Mouse (Mus musculus): ENCODE data around the gene Dgkd. TPM values are rescaled to one million over a fixed set of nuclear protein-coding genes. Genes with fewer than 3 reads are reported as not detected.

Dgkd gene
- polyA plus RNA-seq, 1 experiment from 2014 or later, result 30.0 TPM

- no peaks in the 10 kb centered on the region for H3K27me3 ChIP-seq (ENCODE audit: control insufficient read depth, insufficient read depth, low read length)
- H3K9ac ChIP-seq (ENCODE audit: low read length), result no peak overlapping the region
- H3K4me3 ChIP-seq (replicated peaks; ENCODE audit: low read length), result no peak overlapping the region
- no peaks in the 10 kb centered on the region for H3K9me3 ChIP-seq (replicated peaks; ENCODE audit: control insufficient read depth, low read length)
- H3K27ac ChIP-seq (ENCODE audit: low read length), result no peak overlapping the region
- WGBS, result 94% methylated on average over 1 of the region's 1 CpGs
- no peak overlapping the region for H3K4me2 ChIP-seq (ENCODE audit: low read depth, low read length)
- peaks cover 18% of the 10 kb centered on the region for H3K36me3 ChIP-seq (ENCODE audit: control insufficient read depth, insufficient read depth, low read length)
- no peak for ATAC-seq (ENCODE audit: insufficient read depth, low FRiP score)
- no peaks in the 10 kb centered on the region for H3K4me1 ChIP-seq (ENCODE audit: control insufficient read depth, insufficient read depth, low read length)
These were observed 105.8 kb downstream of the Dgkd start for GRCm38 (mm10) chr1:87958931-87959330.

- Histone ChIP-seq H3K4me1 (ENCODE audit: control insufficient read depth, insufficient read depth, low read length) (no peaks in the 10 kb centered on the region), H3K36me3 (ENCODE audit: control insufficient read depth, insufficient read depth, low read length) (peaks cover 21% of the 10 kb centered on the region), H3K4me2 (ENCODE audit: low read depth, low read length) (no peak overlapping the region), H3K9ac (ENCODE audit: low read length) (no peak overlapping the region), H3K27ac (ENCODE audit: low read length) (no peak overlapping the region), H3K4me3 (replicated peaks; ENCODE audit: low read length) (no peak overlapping the region), H3K27me3 (ENCODE audit: control insufficient read depth, insufficient read depth, low read length) (no peaks in the 10 kb centered on the region), H3K9me3 (replicated peaks; ENCODE audit: control insufficient read depth, low read length) (no peaks in the 10 kb centered on the region)
- no peak for ATAC-seq (ENCODE audit: insufficient read depth, low FRiP score)
- 80% methylated on average over 4 of the region's 4 CpGs for WGBS
These were observed 106.4 kb downstream of the Dgkd start for GRCm38 (mm10) chr1:87959532-87959931.

GRCm38 (mm10) chr1:87959998-87960431 lies 106.9 kb downstream of the Dgkd start:
- ATAC-seq (ENCODE audit: insufficient read depth, low FRiP score), result no peak
- no peaks in the 10 kb centered on the region for H3K27me3 ChIP-seq (ENCODE audit: control insufficient read depth, insufficient read depth, low read length)
- H3K9me3 ChIP-seq (replicated peaks; ENCODE audit: control insufficient read depth, low read length), result no peaks in the 10 kb centered on the region
- WGBS, result 46% methylated on average over 4 of the region's 4 CpGs
- H3K4me2 ChIP-seq (ENCODE audit: low read depth, low read length), result no peak overlapping the region
- no peak overlapping the region for H3K9ac ChIP-seq (ENCODE audit: low read length)
- H3K36me3 ChIP-seq (ENCODE audit: control insufficient read depth, insufficient read depth, low read length), result peaks cover 19% of the 10 kb centered on the region
- H3K27ac ChIP-seq (ENCODE audit: low read length), result no peak overlapping the region
- H3K4me3 ChIP-seq (replicated peaks; ENCODE audit: low read length), result no peak overlapping the region
- H3K4me1 ChIP-seq (ENCODE audit: control insufficient read depth, insufficient read depth, low read length), result no peaks in the 10 kb centered on the region

GRCm38 (mm10) chr1:87960752-87961151 lies 107.7 kb downstream of the Dgkd start:
- Histone ChIP-seq H3K36me3 (ENCODE audit: control insufficient read depth, insufficient read depth, low read length) (peaks cover 14% of the 10 kb centered on the region), H3K27ac (ENCODE audit: low read length) (no peak overlapping the region), H3K9me3 (replicated peaks; ENCODE audit: control insufficient read depth, low read length) (no peaks in the 10 kb centered on the region), H3K4me2 (ENCODE audit: low read depth, low read length) (no peak overlapping the region), H3K4me1 (ENCODE audit: control insufficient read depth, insufficient read depth, low read length) (no peaks in the 10 kb centered on the region), H3K27me3 (ENCODE audit: control insufficient read depth, insufficient read depth, low read length) (no peaks in the 10 kb centered on the region), H3K4me3 (replicated peaks; ENCODE audit: low read length) (no peak overlapping the region), H3K9ac (ENCODE audit: low read length) (no peak overlapping the region)
- ATAC-seq (ENCODE audit: insufficient read depth, low FRiP score), result no peak
- WGBS, result 88% methylated on average over 4 of the region's 4 CpGs

GRCm38 (mm10) chr1:87961459-87962167 lies 108.5 kb downstream of the Dgkd start:
- WGBS, result 78% methylated on average over 2 of the region's 2 CpGs
- Histone ChIP-seq H3K9ac (ENCODE audit: low read length) (no peak overlapping the region), H3K4me3 (replicated peaks; ENCODE audit: low read length) (no peak overlapping the region), H3K36me3 (ENCODE audit: control insufficient read depth, insufficient read depth, low read length) (peaks cover 9% of the 10 kb centered on the region; the same call in 1 of the 2 replicates), H3K27ac (ENCODE audit: low read length) (no peak overlapping the region), H3K27me3 (ENCODE audit: control insufficient read depth, insufficient read depth, low read length) (no peaks in the 10 kb centered on the region), H3K9me3 (replicated peaks; ENCODE audit: control insufficient read depth, low read length) (no peaks in the 10 kb centered on the region), H3K4me2 (ENCODE audit: low read depth, low read length) (no peak overlapping the region), H3K4me1 (ENCODE audit: control insufficient read depth, insufficient read depth, low read length) (no peaks in the 10 kb centered on the region)
- ATAC-seq (ENCODE audit: insufficient read depth, low FRiP score), result peak; percentile 74; the same call in 1 of the 2 replicates

GRCm38 (mm10) chr1:87970381-87970780 lies 117.3 kb downstream of the Dgkd start:
- Histone ChIP-seq H3K27me3 (ENCODE audit: control insufficient read depth, insufficient read depth, low read length) (no peaks in the 10 kb centered on the region), H3K27ac (ENCODE audit: low read length) (no peak overlapping the region), H3K9me3 (replicated peaks; ENCODE audit: control insufficient read depth, low read length) (no peaks in the 10 kb centered on the region), H3K4me1 (ENCODE audit: control insufficient read depth, insufficient read depth, low read length) (no peaks in the 10 kb centered on the region), H3K36me3 (ENCODE audit: control insufficient read depth, insufficient read depth, low read length) (peaks cover 11% of the 10 kb centered on the region; the same call in 1 of the 2 replicates), H3K4me3 (replicated peaks; ENCODE audit: low read length) (no peak overlapping the region), H3K9ac (ENCODE audit: low read length) (no peak overlapping the region), H3K4me2 (ENCODE audit: low read depth, low read length) (no peak overlapping the region)
- WGBS, result 83% methylated on average over 4 of the region's 4 CpGs
- no peak for ATAC-seq (ENCODE audit: insufficient read depth, low FRiP score)

- H3K27ac ChIP-seq (ENCODE audit: low read length), result no peak overlapping the region
- H3K4me3 ChIP-seq (replicated peaks; ENCODE audit: low read length), result no peak overlapping the region
- WGBS, result 76% methylated on average over 4 of the region's 4 CpGs
- no peaks in the 10 kb centered on the region for H3K27me3 ChIP-seq (ENCODE audit: control insufficient read depth, insufficient read depth, low read length)
- H3K4me2 ChIP-seq (ENCODE audit: low read depth, low read length), result no peak overlapping the region
- no peak for ATAC-seq (ENCODE audit: insufficient read depth, low FRiP score)
- no peaks in the 10 kb centered on the region for H3K4me1 ChIP-seq (ENCODE audit: control insufficient read depth, insufficient read depth, low read length)
- no peak overlapping the region for H3K9ac ChIP-seq (ENCODE audit: low read length)
- no peaks in the 10 kb centered on the region for H3K9me3 ChIP-seq (replicated peaks; ENCODE audit: control insufficient read depth, low read length)
- H3K36me3 ChIP-seq (ENCODE audit: control insufficient read depth, insufficient read depth, low read length), result peaks cover 26% of the 10 kb centered on the region
These were observed 129.2 kb downstream of the Dgkd start for GRCm38 (mm10) chr1:87982291-87982690.

GRCm38 (mm10) chr1:87992716-87993115 lies 139.6 kb downstream of the Dgkd start:
- no peak overlapping the region for H3K27ac ChIP-seq (ENCODE audit: low read length)
- H3K27me3 ChIP-seq (ENCODE audit: control insufficient read depth, insufficient read depth, low read length), result no peaks in the 10 kb centered on the region
- H3K9ac ChIP-seq (ENCODE audit: low read length), result no peak overlapping the region
- H3K9me3 ChIP-seq (replicated peaks; ENCODE audit: control insufficient read depth, low read length), result no peaks in the 10 kb centered on the region
- peaks cover 20% of the 10 kb centered on the region for H3K36me3 ChIP-seq (ENCODE audit: control insufficient read depth, insufficient read depth, low read length)
- no peak for ATAC-seq (ENCODE audit: insufficient read depth, low FRiP score)
- 93% methylated on average over 2 of the region's 2 CpGs for WGBS
- H3K4me2 ChIP-seq (ENCODE audit: low read depth, low read length), result no peak overlapping the region
- no peak overlapping the region for H3K4me3 ChIP-seq (replicated peaks; ENCODE audit: low read length)
- no peaks in the 10 kb centered on the region for H3K4me1 ChIP-seq (ENCODE audit: control insufficient read depth, insufficient read depth, low read length)

All from stomach, embryonic 16.5 days (tissue).